Mouse (Mus musculus) olfactory bulb, adult 2 months (tissue): ENCODE data around the gene Nrp2.

Experiments used
- CTCF ChIP-seq: fragments of 200-500 bp; IDR thresholded peaks from 2 replicates; pipeline ENCODE4 v1.5.1; 2012; ENCODE audit warnings: low read depth, mild to moderate bottlenecking, low read length, moderate library complexity; ENCODE audit not compliant: insufficient read depth
- POLR2A ChIP-seq: fragments of 200-500 bp; IDR thresholded peaks from 2 replicates; pipeline ENCODE4 v1.6.1; 2012; ENCODE audit warnings: mild to moderate bottlenecking, low read depth, low read length, moderate library complexity; ENCODE audit not compliant: insufficient read depth

GRCm38 (mm10) chr1:62763779-62764178, 60.7 kb downstream of the Nrp2 start:
- TF ChIP-seq CTCF (no peak), POLR2A (no peak)
